Mouse (Mus musculus): ENCODE data around the gene Zcchc8.

DNA sequence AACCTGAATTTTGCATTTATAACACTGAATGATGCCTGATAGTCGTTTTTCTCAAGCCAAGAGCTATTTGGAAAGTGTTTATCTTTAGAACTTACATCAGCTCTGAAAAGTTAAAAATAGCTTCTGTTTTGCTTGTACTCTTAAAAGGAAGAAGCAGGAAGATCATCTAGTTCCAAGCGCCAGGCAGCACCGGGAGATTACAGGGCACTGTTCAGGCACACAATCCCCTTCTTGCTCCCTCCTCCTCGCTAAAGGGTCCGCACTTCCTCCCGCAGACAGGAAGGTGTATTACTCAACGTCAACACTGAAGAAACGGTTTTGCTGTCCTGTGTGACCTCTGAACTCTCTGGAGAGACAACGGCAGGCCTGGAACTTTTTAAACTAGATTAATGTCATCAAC, 58.8 kb downstream of the Zcchc8 start:
- TF ChIP-seq POLR2A (IDR thresholded peaks at IDR 0.05; ENCODE audit: insufficient read depth, low read length) (no peak), CTCF (IDR thresholded peaks at IDR 0.05; ENCODE audit: low read depth, low read length) (no peak), EP300 (IDR thresholded peaks at IDR 0.05; ENCODE audit: insufficient read depth, low read depth, low read length) (no peak)

Measured in ES-Bruce4 (cell line).